Mouse (Mus musculus): ENCODE measurements around the gene E130311K13Rik.

The E130311K13Rik gene

GRCm38 (mm10) chr3:63898581-63899308 lies 30.5 kb downstream of the E130311K13Rik start:
- in situ Hi-C loops (cut with MboI; ENCODE audit: low pct_unique_long_range_greater_than_20kb in 1 of 2, low sequenced_read_pairs in 2 of 2, unreplicated experiment in 1 of 2), result no loop called here

DNA sequence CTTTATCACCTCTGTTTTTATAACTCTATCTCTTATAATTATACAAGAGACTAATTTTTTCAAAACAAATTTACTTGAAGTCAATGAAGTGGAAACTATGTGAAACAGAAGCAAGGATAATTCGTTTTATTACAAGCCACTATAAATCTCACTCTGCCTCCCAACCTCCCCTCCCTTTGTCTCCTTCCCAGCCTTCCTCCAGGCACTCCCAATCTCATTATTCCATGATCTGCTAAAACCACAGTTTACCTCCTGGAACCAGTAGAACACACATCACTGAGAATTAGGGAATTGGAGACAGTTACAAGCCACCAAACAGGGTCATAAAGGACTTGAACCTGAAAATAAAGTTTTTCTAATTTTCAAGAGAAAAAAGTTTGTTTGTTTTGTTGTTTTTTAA lies 32.1 kb downstream of the E130311K13Rik start:
- in situ Hi-C loops (cut with MboI; ENCODE audit: low pct_unique_long_range_greater_than_20kb in 1 of 2, low sequenced_read_pairs in 2 of 2, unreplicated experiment in 1 of 2), result no loop called here

DNA sequence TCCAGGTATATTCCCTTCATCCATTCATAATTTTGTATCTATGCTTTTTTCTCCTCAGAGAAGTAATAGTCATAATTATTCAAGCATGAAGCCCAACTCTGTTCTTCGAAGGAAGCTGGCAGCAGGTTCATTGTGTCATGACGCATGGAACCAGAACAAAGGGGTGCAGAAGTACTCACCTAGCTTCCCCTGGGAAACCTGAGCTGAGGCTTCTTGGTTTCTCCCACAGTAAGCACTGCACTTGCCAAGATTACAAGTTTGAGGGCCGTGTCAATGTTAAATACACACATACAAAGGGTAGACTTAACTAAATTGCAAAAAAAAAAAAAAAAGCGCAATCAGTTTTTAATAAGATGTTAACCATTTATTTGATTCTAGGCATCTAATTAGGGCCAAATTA lies 33.0 kb downstream of the E130311K13Rik start:
- in situ Hi-C loops (cut with MboI; ENCODE audit: low pct_unique_long_range_greater_than_20kb in 1 of 2, low sequenced_read_pairs in 2 of 2, unreplicated experiment in 1 of 2), result no loop called here

GRCm38 (mm10) chr3:63895786-63896185 lies 33.5 kb downstream of the E130311K13Rik start:
- in situ Hi-C loops (cut with MboI; ENCODE audit: low pct_unique_long_range_greater_than_20kb in 1 of 2, low sequenced_read_pairs in 2 of 2, unreplicated experiment in 1 of 2), result no loop called here

- in situ Hi-C loops (cut with MboI; ENCODE audit: low pct_unique_long_range_greater_than_20kb in 1 of 2, low sequenced_read_pairs in 2 of 2, unreplicated experiment in 1 of 2), result no loop called here
Observed at GRCm38 (mm10) chr3:63893677-63894076, 35.6 kb downstream of the E130311K13Rik start.

GRCm38 (mm10) chr3:63892154-63892553 lies 37.1 kb downstream of the E130311K13Rik start:
- in situ Hi-C loops (cut with MboI; ENCODE audit: low pct_unique_long_range_greater_than_20kb in 1 of 2, low sequenced_read_pairs in 2 of 2, unreplicated experiment in 1 of 2), result no loop called here

- in situ Hi-C loops (cut with MboI; ENCODE audit: low pct_unique_long_range_greater_than_20kb in 1 of 2, low sequenced_read_pairs in 2 of 2, unreplicated experiment in 1 of 2), result no loop called here
Observed at GRCm38 (mm10) chr3:63881065-63881464, 48.2 kb downstream of the E130311K13Rik start.

- in situ Hi-C loops (cut with MboI; ENCODE audit: low pct_unique_long_range_greater_than_20kb in 1 of 2, low sequenced_read_pairs in 2 of 2, unreplicated experiment in 1 of 2), result no loop called here
Observed at GRCm38 (mm10) chr3:63878995-63879666, 50.1 kb downstream of the E130311K13Rik start.

DNA sequence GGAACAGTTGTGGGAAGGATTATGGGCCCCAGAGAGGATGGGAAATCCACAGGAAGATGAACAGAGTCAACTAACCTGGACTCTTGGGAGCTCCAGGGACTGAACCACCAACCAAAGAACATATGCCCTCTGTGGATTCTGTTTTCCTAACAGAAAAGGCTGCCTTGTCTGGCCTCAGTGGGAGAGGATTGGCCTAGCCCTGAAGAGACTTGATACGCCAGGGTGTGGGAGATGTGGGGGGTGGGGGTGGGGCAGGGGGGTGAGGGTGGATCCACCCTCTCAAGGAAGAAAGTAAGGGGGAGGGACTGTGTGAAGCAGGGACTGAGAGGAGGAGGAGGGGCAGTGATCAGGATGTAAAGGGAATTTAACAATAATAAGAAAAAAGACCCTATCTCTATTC lies 56.5 kb downstream of the E130311K13Rik start:
- in situ Hi-C loops (cut with MboI; ENCODE audit: low pct_unique_long_range_greater_than_20kb in 1 of 2, low sequenced_read_pairs in 2 of 2, unreplicated experiment in 1 of 2), result loop anchor here in 1 of 2 experiments (25.0 kb wide), 1 partner anchor 311 kb away; no protein-coding TSS in a partner anchor

GRCm38 (mm10) chr3:63871249-63871648 lies 58.0 kb downstream of the E130311K13Rik start:
- in situ Hi-C loops (cut with MboI; ENCODE audit: low pct_unique_long_range_greater_than_20kb in 1 of 2, low sequenced_read_pairs in 2 of 2, unreplicated experiment in 1 of 2), result loop anchor here in 1 of 2 experiments (25.0 kb wide), 1 partner anchor 309 kb away; no protein-coding TSS in a partner anchor

DNA sequence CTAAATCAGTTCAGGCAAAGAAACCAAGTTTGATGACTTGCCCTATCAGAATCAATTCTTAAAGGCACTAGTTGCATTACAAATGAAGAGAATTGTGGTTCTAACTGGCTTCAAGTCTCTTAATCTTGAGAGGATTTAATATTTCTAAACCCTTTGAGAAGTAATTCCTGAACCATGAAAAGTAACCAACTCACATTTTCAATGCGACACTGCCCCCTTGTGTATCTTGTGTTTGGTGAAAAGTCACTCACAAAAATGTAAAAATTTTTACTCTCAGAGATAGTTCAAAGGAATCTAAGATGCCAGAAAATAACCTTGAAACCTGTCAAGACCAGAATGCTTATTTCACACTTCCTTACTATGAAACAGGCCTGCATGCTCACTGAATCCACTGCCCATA lies 61.0 kb downstream of the E130311K13Rik start:
- in situ Hi-C loops (cut with MboI; ENCODE audit: low pct_unique_long_range_greater_than_20kb in 1 of 2, low sequenced_read_pairs in 2 of 2, unreplicated experiment in 1 of 2), result loop anchor here in 1 of 2 experiments (25.0 kb wide), 1 partner anchor 306 kb away; no protein-coding TSS in a partner anchor

DNA sequence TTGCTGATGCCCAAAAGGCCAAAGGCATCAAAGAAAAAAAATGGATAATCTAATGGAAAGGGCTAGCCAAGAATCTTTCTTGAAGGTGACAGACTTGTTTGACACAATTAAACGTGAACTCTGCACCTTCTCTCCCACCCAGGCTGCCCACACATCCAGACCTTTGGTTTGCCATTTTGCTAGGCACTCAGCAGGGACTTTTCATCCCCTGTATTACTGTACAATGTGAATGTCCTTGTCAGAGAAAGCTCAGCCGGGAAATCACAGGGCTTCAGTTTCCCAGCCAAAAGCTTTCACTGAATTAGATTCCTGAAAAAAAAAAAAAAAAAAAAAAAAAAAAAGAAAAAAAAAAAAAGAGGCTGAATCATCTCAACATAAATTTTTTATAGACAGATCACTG lies 64.2 kb downstream of the E130311K13Rik start:
- in situ Hi-C loops (cut with MboI; ENCODE audit: low pct_unique_long_range_greater_than_20kb in 1 of 2, low sequenced_read_pairs in 2 of 2, unreplicated experiment in 1 of 2), result loop anchor here in 1 of 2 experiments (25.0 kb wide), 1 partner anchor 303 kb away; no protein-coding TSS in a partner anchor
